Mouse (Mus musculus) cerebellum, postnatal 4 days (tissue): ENCODE data around the gene Flnb.

Experiments used
- DNase-seq, 2 experiments: peaks; one replicate each; pipeline ENCODE4 v3.0.0; 2022; ENCODE audit warnings: low spot score in 2 of 2, mixed read lengths in 1 of 2

Gene Flnb

DNA sequence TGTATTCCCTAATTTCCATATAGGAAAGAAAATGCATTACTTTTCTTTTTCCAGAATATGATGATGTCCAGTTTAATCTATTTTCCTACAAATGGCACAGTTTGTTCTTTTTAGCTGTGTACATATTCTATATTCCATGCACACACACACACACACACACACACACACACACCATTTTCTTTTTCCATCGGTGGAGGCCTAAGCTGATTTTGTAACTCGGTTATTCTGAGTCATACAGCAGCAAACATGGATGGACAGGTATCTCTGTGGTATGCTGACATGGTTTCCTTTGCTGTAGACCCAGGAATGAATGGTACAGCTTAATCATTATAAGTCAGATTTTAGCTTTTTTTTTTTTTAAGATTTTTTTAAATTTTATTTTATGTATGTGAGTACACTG is 44.5 kb downstream of the Flnb start:
- no peak for DNase-seq

DNA sequence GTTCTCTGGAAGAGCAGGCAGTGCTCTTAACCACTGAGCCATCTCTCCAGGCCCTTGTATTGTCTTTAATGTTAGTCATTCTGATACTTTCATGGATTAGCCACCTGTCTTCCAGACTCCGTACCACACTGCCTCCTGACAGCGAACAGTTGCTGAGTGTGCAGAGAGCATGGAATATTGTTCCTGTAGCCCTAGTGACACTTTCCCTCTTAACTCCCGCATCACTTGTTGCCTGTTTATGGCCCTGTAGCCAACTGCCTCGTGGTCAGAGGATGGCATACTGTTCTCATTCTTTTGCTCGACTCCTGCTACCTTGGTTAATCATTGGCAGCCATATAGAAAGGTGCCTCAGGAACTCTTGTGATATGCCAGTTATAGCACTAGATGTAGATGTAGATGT is 45.4 kb downstream of the Flnb start:
- DNase-seq = no peak

DNA sequence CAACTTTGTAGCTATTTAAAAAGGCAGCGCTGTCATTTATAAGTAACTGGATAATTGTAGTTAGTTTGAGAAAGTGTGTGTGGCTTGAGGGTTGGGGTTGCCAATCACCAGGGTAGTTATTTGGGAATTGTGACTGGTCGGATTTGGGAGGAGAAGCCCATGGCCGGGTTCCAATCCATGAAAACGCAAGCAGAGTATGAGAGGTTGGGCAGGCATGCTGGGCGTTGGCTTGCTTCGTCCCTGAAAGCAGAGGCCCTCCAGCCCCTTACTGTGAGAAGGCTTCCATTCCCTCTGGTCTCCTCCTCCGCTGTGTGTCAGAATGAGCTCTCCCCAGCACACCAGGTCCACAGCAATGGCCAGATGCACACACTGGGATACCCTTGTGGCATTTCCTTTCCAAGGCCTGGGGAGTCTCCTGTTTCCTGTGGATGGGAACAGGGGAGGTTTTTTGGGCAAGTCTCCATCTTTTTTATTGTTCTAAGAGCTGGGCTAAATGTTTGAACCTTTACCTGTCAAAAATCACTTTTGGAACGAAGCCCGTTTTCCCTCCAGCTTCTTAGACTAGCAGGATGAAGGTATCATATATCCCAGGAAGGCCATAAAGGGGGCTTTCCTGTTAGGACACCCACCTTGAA is 46.2 kb downstream of the Flnb start:
- DNase-seq = no peak

GRCm38 (mm10) chr14:7864506-7864899 is 46.7 kb downstream of the Flnb start:
- no peak for DNase-seq

DNA sequence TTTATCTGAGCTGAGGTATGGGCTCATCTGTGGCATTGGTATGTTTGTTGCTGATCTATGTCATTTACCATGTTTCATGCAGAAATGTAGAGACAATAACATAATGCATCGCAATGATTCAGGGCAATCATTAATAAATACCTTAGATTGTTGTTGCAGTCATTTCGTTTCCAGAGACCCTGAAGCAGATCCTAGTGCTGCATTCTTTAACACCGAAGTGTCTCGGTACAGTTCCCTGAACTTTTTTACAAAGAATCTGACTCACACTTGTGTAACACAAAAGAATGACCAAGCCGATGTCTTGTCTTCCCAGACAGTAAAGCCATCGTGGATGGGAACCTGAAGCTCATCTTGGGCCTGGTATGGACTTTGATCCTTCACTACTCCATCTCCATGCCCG is 49.5 kb downstream of the Flnb start:
- no peak for DNase-seq

- no peak for DNase-seq
Measured at GRCm38 (mm10) chr14:7867841-7868240, 50.1 kb downstream of the Flnb start.

GRCm38 (mm10) chr14:7869796-7870195 is 52.0 kb downstream of the Flnb start:
- no peak for DNase-seq

- DNase-seq = no peak
Measured at GRCm38 (mm10) chr14:7873552-7873951, 55.8 kb downstream of the Flnb start.

DNA sequence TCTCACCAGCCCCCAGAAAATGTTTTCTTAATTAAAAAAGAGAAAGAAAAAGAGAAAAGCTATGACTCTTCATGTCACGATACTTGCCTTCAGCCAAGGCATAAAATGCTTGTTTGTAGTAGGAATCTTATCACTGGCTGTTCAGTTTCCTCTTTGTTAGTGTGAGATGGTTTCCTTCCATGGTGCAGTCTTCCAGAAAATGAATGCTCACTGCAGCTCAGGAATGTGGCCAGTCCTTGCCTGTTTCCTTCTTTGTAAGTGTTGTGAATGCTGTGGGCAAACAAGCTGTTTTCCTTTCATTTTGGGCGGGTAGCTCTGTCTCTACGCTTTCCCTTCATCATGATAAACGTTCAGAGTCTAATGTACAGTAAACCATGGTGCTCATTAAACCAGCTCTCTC is 56.7 kb downstream of the Flnb start:
- DNase-seq = no peak

DNA sequence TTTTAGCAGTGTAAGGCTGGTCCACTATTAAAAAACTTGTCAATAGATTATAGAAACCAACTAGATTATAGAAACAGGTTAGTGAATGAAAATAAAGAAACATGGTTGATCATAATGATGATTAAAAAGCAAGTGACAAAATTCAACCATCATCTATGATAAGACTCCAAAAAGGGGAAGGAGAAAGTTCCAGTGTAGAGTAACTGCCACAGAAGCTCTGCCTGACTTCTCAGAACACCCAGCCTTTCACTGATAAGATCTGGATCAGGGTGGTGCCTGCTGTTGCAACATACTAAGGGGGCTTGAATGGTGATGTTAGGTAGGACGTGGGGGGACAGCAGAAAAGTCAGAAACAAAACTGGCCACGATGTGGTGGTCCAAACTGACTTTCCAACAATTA is 60.2 kb downstream of the Flnb start:
- DNase-seq = no peak

GRCm38 (mm10) chr14:7880389-7880788 is 62.6 kb downstream of the Flnb start:
- no peak for DNase-seq

- no peak for DNase-seq
Measured at GRCm38 (mm10) chr14:7881533-7881932, 63.8 kb downstream of the Flnb start.

GRCm38 (mm10) chr14:7882050-7882449 is 64.3 kb downstream of the Flnb start:
- DNase-seq = no peak

DNA sequence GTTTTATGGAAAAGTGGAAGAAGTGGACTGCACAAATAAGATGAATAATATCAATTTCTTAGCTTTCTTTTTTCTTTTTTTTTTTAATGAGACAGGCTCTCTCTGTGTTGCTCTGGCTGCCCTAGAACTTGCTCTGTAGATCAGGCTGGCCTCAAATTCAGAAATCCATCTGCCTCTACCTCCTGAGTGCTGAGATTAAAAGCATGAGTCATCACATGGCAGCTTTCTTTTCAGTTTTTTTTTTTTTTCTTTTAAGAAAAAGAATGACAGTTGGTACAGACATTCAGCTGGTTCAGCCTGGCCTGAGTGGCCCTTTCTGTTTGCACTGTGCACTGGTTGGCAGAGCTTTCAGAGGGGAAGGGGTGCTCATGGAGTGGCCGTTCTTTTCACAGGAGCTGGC is 66.4 kb downstream of the Flnb start:
- DNase-seq = no peak

DNA sequence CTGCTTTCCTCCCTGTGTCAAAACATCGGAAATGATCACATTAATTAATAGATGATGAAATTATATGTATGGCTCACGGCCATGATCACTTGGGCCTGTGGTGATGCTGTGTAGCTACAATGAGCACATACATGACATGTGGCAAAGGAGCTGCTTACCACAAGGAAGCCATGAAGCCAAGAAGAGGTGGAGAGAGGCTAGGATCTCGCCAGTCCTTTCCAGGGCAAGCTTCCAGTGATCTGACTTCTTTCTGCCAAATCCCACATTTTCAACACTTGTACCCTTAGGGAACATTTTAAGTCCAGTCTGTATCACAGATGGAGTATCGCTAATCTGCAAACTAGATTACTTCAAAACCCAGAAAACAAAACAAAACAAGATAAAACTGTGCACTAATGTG is 67.1 kb downstream of the Flnb start:
- DNase-seq = no peak

DNA sequence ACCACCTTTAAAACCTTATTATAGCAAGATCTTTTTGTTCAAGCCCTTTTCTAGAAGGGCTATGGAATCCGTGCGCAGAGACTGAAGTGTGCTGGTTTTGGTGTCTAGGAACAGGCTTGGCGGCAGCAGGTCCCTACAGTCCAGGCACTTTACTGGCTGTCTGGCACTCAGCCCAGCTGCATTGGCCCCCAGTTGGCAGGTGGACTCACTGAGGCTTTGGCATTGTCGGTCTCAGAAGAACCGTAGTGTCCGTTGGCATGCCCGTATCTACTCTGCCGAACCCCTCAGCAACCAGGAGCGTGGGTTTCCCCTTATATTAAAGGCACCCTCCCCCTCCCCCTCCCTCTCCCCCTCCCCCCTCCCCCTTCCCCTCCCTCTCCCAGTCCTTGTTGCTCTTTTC is 67.8 kb downstream of the Flnb start:
- peak in 1 of 2 experiments; percentile 30 for DNase-seq

DNA sequence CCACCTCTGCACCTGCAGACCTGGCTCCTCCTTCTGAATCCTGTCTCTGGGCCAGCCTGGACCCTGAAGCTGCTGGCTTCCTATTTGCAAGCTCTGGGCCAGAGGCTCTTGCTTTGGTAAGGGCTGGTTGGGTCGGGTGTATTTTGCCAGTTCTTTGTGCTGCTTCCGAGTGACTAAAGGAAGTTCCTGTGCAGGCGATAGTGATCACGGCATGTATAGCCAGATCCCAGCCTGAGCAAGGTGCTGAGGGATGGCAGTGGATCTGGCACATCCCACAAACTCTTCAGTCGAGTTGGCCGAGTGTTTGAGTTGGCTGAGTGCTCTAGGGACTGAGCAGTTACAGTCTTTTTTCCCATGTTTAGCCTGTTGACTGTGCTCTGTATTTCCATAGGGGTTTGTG is 68.3 kb downstream of the Flnb start:
- no peak for DNase-seq

DNA sequence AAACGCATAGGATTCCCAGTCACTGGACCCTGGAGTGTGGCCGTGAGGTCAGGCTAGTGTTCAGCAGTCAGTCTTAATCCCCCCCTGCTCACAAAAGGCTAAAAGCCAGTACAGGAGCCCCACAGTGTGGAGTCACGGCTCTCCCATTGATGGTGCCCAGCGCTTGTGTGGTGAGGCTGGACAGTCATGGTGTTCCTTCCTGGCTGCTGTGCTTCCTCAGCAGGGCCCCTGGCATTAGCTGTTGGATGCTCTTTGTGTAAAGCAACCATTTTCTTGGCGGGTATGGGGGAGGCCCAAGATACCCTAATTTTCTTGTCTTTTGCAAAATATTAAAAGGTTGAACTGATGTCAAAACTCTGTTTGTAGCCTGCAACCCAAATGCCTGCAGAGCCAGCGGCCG is 69.4 kb downstream of the Flnb start:
- DNase-seq = no peak

GRCm38 (mm10) chr14:7888294-7888693 is 70.5 kb downstream of the Flnb start:
- no peak for DNase-seq

DNA sequence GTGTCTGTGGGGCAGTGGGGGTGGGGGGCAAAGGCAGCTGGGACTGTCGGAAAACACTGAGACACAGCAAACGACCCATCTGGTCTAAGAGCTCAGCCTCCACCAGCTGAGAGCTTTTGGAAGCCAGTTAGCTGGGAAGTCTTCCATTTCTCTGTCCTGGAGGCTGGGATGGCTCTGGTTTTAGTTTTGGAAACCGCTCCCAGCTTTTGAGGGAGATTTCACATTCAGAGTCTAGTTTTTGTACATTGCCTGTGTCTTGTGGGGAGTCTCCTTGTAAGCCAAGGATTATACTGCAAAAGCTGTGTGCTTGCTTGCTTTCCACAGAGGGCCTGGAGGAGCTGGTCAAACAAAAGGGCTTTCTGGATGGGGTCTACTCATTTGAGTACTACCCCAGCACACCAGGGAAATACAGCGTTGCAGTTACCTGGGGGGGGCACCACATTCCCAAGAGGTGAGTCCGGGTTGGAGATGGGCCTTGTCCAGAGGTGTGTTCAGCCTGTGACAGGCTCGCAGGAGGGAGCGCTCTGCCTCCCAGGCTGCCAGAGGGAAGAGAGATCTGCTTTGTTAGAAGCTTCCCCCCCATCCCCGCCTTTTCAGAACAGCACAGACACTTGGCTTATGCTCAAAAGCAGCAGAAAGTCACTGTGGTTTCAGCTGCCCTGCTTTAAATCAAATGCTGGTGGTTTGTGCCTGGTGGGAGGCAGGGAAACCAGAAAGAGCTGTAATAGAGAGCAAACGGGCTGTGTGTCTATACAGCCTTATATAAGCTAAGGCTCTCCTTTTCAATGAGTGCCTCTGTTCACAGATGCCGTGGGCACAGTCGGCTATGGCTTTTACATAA is 71.3 kb downstream of the Flnb start:
- peak in 1 of 2 experiments; percentile 54 for DNase-seq

GRCm38 (mm10) chr14:7889834-7890233 is 72.1 kb downstream of the Flnb start:
- DNase-seq = no peak

DNA sequence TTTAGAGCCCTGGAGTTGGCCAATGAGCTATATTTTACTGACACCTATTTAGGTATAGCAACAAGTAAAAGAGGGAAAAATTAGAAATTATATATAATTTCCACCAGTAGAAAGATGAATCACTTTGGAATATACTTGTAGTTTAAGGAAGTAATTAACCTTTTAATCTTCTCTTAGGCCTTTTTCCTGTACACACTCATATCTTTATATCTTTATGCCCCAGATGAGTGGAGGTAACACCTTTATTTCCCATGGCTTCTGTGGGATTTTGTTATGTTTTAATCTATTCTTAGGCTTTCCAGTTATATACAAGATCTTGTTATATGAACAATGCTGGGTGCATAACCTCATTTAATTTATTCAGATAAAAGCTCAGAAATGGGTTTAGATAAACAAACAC is 73.6 kb downstream of the Flnb start:
- no peak for DNase-seq

- no peak for DNase-seq
Measured at GRCm38 (mm10) chr14:7896126-7896525, 78.4 kb downstream of the Flnb start.

GRCm38 (mm10) chr14:7896699-7897098 is 78.9 kb downstream of the Flnb start:
- DNase-seq = no peak
